Mouse (Mus musculus): ENCODE measurements at regions not wholly inside any gene's neighbourhood (a gene's known extent, or its start where the extent isn't known, plus 50 kb on each side); places are given as distances from the start of the nearest gene placed in this dataset.

DNA sequence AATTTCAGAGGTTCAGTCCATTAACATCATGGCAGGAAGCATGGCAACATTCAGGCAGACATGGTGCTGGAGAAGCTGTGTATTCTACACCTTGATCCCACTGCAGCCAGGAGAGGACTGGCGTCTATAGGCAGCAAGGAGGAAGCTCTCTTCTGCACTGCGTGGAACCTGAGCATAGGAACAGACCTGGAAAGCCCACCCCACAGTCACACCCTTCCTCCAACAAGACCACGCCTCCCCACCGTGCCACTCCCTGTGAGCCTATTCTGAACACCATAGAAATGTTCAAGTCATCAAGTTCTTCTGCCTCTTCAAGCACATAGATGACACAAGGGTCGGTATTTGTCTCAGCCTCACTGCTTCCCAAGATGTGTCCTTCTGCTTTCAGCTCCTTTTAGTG is 297.7 kb upstream of the Sall1 start:
- no peaks in the 10 kb centered on the region for H3K9me3 ChIP-seq (replicated peaks; ENCODE audit: control insufficient read depth, low read length)
- no peaks in the 10 kb centered on the region for H3K36me3 ChIP-seq (replicated peaks; ENCODE audit: control insufficient read depth, insufficient read depth, low read length)
- ATAC-seq (ENCODE audit: insufficient read depth, low read depth) (no peak), DNase-seq (ENCODE audit: low spot score) (no peak)
- TF ChIP-seq EP300 (IDR thresholded peaks at IDR 0.05; ENCODE audit: low read depth) (no peak), CTCF (IDR thresholded peaks at IDR 0.05; ENCODE audit: low read depth) (no peak)
- H3K4me3 ChIP-seq (ENCODE audit: low read depth, low read length): no peak overlapping the region
- H3K4me1 ChIP-seq (ENCODE audit: control insufficient read depth, insufficient read depth): no peaks in the 10 kb centered on the region
- H3K27me3 ChIP-seq (ENCODE audit: control insufficient read depth, insufficient read depth, low read length): no peaks in the 10 kb centered on the region
- H3K9ac ChIP-seq (replicated peaks; ENCODE audit: low read depth, low read length): no peak overlapping the region
- no peak overlapping the region for H3K4me2 ChIP-seq (ENCODE audit: low read depth, low read length)
- WGBS: 80% methylated on average over 5 of the region's 5 CpGs
- H3K27ac ChIP-seq (ENCODE audit: low read depth): no peak overlapping the region

DNA sequence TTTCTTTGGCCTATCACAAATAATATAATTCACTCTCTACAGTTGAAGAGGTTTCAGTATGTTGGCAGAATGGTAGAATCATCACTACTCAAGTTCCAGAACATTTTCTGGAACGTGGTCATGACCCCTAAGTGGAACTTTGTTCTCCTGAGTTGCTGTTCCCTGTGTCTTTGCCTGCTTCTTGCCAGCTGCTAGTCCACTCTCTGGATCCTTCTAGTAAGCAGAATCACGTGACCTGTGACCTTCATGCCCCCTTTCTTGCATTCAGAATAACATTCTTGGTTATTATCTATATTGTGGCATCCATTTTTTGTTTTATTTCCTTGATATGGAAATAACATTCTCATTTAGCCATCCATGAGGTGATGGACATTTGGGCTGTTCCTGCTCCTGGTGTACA is 291.5 kb upstream of the Sall1 start:
- no peaks in the 10 kb centered on the region for H3K4me1 ChIP-seq (ENCODE audit: control insufficient read depth, insufficient read depth)
- no peak overlapping the region for H3K27ac ChIP-seq (ENCODE audit: low read depth)
- no peak overlapping the region for H3K9ac ChIP-seq (replicated peaks; ENCODE audit: low read depth, low read length)
- no peak overlapping the region for H3K4me2 ChIP-seq (ENCODE audit: low read depth, low read length)
- TF ChIP-seq EP300 (IDR thresholded peaks at IDR 0.05; ENCODE audit: low read depth) (no peak), CTCF (IDR thresholded peaks at IDR 0.05; ENCODE audit: low read depth) (no peak)
- no peak overlapping the region for H3K4me3 ChIP-seq (ENCODE audit: low read depth, low read length)
- DNase-seq (ENCODE audit: low spot score) (no peak), ATAC-seq (ENCODE audit: insufficient read depth, low read depth) (no peak)
- H3K27me3 ChIP-seq (ENCODE audit: control insufficient read depth, insufficient read depth, low read length): no peaks in the 10 kb centered on the region
- H3K36me3 ChIP-seq (replicated peaks; ENCODE audit: control insufficient read depth, insufficient read depth, low read length): no peaks in the 10 kb centered on the region
- H3K9me3 ChIP-seq (replicated peaks; ENCODE audit: control insufficient read depth, low read length): no peaks in the 10 kb centered on the region
- WGBS: 62% methylated on average over 2 of the region's 2 CpGs

DNA sequence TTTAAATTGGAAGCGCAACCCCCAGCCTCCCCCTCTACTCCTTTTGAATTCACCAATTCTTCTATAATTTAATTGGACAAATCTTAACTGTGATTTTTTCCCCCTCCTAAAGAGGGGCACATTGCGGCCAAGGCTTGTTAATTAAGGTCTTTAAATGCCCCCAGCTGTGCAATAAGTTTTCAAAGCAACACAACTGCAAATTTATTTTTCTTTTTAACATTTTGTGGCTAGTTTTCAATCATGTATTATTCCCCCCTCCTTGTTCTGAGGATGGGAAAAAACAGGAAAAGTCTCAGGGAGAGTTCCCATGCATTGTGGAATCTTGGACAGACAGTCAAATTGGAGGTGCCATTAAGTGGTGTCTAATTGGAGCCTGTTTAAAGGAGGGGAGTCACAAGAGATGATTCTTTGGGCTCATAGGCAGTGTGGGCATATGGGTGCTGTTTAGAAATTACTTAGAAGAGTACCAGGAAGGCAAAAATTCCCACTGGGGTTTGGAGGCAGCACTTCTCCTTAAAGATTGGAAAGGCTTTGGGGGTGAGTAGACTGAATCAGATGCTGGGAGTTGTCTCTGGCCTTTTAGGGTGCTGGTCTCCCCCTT is 281.9 kb upstream of the Sall1 start:
- WGBS: 79% methylated on average over 2 of the region's 2 CpGs
- H3K27me3 ChIP-seq (ENCODE audit: control insufficient read depth, insufficient read depth, low read length): no peaks in the 10 kb centered on the region
- ATAC-seq (ENCODE audit: insufficient read depth, low read depth) (no peak), DNase-seq (ENCODE audit: low spot score) (no peak)
- no peak overlapping the region for H3K27ac ChIP-seq (ENCODE audit: low read depth)
- no peaks in the 10 kb centered on the region for H3K9me3 ChIP-seq (replicated peaks; ENCODE audit: control insufficient read depth, low read length)
- no peak overlapping the region for H3K4me3 ChIP-seq (ENCODE audit: low read depth, low read length)
- TF ChIP-seq EP300 (IDR thresholded peaks at IDR 0.05; ENCODE audit: low read depth) (no peak), CTCF (IDR thresholded peaks at IDR 0.05; ENCODE audit: low read depth) (no peak)
- no peaks in the 10 kb centered on the region for H3K4me1 ChIP-seq (ENCODE audit: control insufficient read depth, insufficient read depth)
- H3K4me2 ChIP-seq (ENCODE audit: low read depth, low read length): no peak overlapping the region
- H3K9ac ChIP-seq (replicated peaks; ENCODE audit: low read depth, low read length): no peak overlapping the region
- no peaks in the 10 kb centered on the region for H3K36me3 ChIP-seq (replicated peaks; ENCODE audit: control insufficient read depth, insufficient read depth, low read length)

DNA sequence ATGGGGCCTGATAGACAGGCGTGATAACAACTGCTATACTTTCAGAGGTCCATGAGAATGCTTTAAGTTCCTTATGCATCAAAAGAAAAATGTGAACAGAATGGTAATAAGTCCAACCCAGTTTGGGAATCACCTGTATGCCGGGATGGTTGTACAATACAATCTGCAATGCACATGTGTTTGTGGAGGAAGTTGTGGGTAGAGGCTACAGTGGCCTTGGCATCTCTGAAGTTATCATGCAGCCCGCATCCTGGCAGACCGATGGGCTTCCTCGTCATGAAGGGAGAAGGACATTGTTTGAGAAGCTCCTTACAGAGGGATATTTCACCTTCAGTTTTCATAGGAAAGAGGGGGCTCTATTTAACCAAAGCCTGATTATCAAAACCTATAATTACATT is 281.3 kb upstream of the Sall1 start:
- TF ChIP-seq EP300 (IDR thresholded peaks at IDR 0.05; ENCODE audit: low read depth): no peak
- no peak for TF ChIP-seq CTCF (IDR thresholded peaks at IDR 0.05; ENCODE audit: low read depth)
- H3K27ac ChIP-seq (ENCODE audit: low read depth): no peak overlapping the region
- no peaks in the 10 kb centered on the region for H3K4me1 ChIP-seq (ENCODE audit: control insufficient read depth, insufficient read depth)
- H3K4me2 ChIP-seq (ENCODE audit: low read depth, low read length): no peak overlapping the region
- H3K4me3 ChIP-seq (ENCODE audit: low read depth, low read length): no peak overlapping the region
- H3K36me3 ChIP-seq (replicated peaks; ENCODE audit: control insufficient read depth, insufficient read depth, low read length): no peaks in the 10 kb centered on the region
- DNase-seq (ENCODE audit: low spot score): no peak
- H3K27me3 ChIP-seq (ENCODE audit: control insufficient read depth, insufficient read depth, low read length): no peaks in the 10 kb centered on the region
- H3K9ac ChIP-seq (replicated peaks; ENCODE audit: low read depth, low read length): no peak overlapping the region
- ATAC-seq (ENCODE audit: insufficient read depth, low read depth): no peak
- 73% methylated on average over 5 of the region's 5 CpGs for WGBS
- no peaks in the 10 kb centered on the region for H3K9me3 ChIP-seq (replicated peaks; ENCODE audit: control insufficient read depth, low read length)

DNA sequence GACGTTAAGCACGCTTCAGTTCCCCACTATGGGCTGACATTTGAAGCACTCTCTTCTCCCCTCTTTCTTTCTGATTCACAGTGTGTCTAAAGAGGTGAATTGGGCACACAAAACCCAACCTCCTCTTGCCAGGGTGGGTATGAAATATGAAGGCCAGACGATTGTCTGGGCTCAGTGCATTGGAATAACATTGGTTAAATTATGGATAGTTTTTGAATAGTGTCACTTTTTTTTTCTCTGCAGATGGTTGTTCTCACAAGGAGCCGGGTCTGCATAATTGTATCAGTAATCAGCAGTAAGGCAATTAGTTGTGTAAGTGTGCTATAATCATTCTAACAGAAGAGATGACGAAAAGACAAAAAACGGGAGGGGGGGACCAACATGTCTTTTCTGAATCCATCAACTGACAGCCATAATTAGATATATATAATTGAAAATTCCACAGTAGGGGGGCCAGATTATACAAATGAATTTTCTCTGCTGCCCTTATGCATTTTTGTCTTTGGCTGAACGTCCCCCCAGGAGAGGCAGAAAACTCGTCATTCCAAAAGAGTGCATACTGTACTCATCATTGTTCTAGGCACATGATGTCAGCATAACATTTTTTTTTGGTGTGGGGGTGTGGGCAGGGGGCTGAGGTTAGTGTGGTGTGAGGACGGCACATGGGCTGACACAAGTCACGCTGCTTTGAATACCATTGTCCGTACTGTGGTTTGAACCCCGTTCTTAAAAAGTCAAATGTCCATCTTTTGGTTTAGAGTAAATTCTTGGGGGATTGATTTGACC is 280.7 kb upstream of the Sall1 start:
- H3K27me3 ChIP-seq (ENCODE audit: control insufficient read depth, insufficient read depth, low read length): no peaks in the 10 kb centered on the region
- DNase-seq (ENCODE audit: low spot score): no peak
- no peak overlapping the region for H3K4me2 ChIP-seq (ENCODE audit: low read depth, low read length)
- H3K36me3 ChIP-seq (replicated peaks; ENCODE audit: control insufficient read depth, insufficient read depth, low read length): no peaks in the 10 kb centered on the region
- no peak for ATAC-seq (ENCODE audit: insufficient read depth, low read depth)
- no peaks in the 10 kb centered on the region for H3K4me1 ChIP-seq (ENCODE audit: control insufficient read depth, insufficient read depth)
- no peak overlapping the region for H3K4me3 ChIP-seq (ENCODE audit: low read depth, low read length)
- 68% methylated on average over 12 of the region's 12 CpGs for WGBS
- no peak for TF ChIP-seq EP300 (IDR thresholded peaks at IDR 0.05; ENCODE audit: low read depth)
- no peak for TF ChIP-seq CTCF (IDR thresholded peaks at IDR 0.05; ENCODE audit: low read depth)
- H3K27ac ChIP-seq (ENCODE audit: low read depth): no peak overlapping the region
- H3K9ac ChIP-seq (replicated peaks; ENCODE audit: low read depth, low read length): no peak overlapping the region
- H3K9me3 ChIP-seq (replicated peaks; ENCODE audit: control insufficient read depth, low read length): no peaks in the 10 kb centered on the region

Measured in heart, postnatal 0 days (tissue).